ENCODE assay signal across 8 mouse cellular contexts in genomic region chr3:103278561-103279181, GRCm38 (mm10). TPM values are rescaled to one million over a fixed set of nuclear protein-coding genes. Genes with fewer than 3 reads are reported as not detected.
DNase-seq lines count a peak whose midpoint lies in the region; ATAC-seq and TF ChIP-seq lines count a peak whose summit lies in the region.

No protein-coding gene starts in this region.

- H3K36me3 ChIP-seq in heart, adult 2 months (ENCODE audit: control insufficient read depth, insufficient read depth, low read length): peaks cover 4% of the 10 kb centered on the region; the same call in 1 of the 2 replicates
- no peaks in the 10 kb centered on the region for H3K36me3 ChIP-seq in ES-Bruce4 (ENCODE audit: control insufficient read depth, insufficient read depth, low read length, poor library complexity, severe bottlenecking)
- peaks cover 3% of the 10 kb centered on the region; the same call in 1 of the 2 replicates for H3K36me3 ChIP-seq in heart, embryonic 11.5 days (ENCODE audit: control insufficient read depth, insufficient read depth, low read length)
- H3K36me3 ChIP-seq in midbrain, embryonic 10.5 days: peaks cover 21% of the 10 kb centered on the region

- WGBS in heart, adult 2 months: 11% methylated on average over 11 of the region's 11 CpGs
- 10% methylated on average over 11 of the region's 11 CpGs for WGBS in heart, embryonic 11.5 days (ENCODE audit: insufficient replicate concordance)
- 12% methylated on average over 11 of the region's 11 CpGs for WGBS in midbrain, embryonic 10.5 days

- H3K9me3 ChIP-seq in ES-Bruce4 (replicated peaks; ENCODE audit: control insufficient read depth, insufficient read depth, low read length, poor library complexity, severe bottlenecking): no peaks in the 10 kb centered on the region
- H3K9me3 ChIP-seq in heart, embryonic 11.5 days (replicated peaks; ENCODE audit: control insufficient read depth, low read length): no peaks in the 10 kb centered on the region
- H3K9me3 ChIP-seq in midbrain, embryonic 10.5 days (replicated peaks): no peaks in the 10 kb centered on the region; the same call in 1 of the 2 replicates

- H3K4me1 ChIP-seq in heart, adult 2 months (ENCODE audit: control insufficient read depth, insufficient read depth, low read length): peaks cover 5% of the 10 kb centered on the region
- H3K4me1 ChIP-seq in ES-Bruce4 (ENCODE audit: control insufficient read depth, insufficient read depth, low read length): no peaks in the 10 kb centered on the region
- peaks cover 5% of the 10 kb centered on the region; the same call in 1 of the 2 replicates for H3K4me1 ChIP-seq in cortical plate, adult 2 months (ENCODE audit: control insufficient read depth, insufficient read depth, low read length)
- peaks cover 14% of the 10 kb centered on the region; the same call in 1 of the 2 replicates for H3K4me1 ChIP-seq in heart, embryonic 11.5 days (ENCODE audit: control insufficient read depth, insufficient read depth, low read length)
- H3K4me1 ChIP-seq in midbrain, embryonic 10.5 days: peaks cover 20% of the 10 kb centered on the region

- peaks cover 8% of the 10 kb centered on the region for H3K79me2 ChIP-seq in heart, adult 2 months (replicated peaks; ENCODE audit: control insufficient read depth, insufficient read depth, low read length)

- peak overlapping the region; percentile 85 for H3K4me3 ChIP-seq in heart, adult 2 months
- peak overlapping the region; percentile 96 for H3K4me3 ChIP-seq in ES-Bruce4 (ENCODE audit: low read depth, low read length)
- peak overlapping the region; percentile 84 for H3K4me3 ChIP-seq in cortical plate, adult 2 months (ENCODE audit: insufficient read depth, low read length)
- H3K4me3 ChIP-seq in heart, embryonic 11.5 days (ENCODE audit: low read depth, low read length): peak overlapping the region; percentile 85
- H3K4me3 ChIP-seq in layer of hippocampus, adult 2 months: peak overlapping the region; percentile 93
- H3K4me3 ChIP-seq in midbrain, embryonic 10.5 days: peak overlapping the region; percentile 100

- H3K27me3 ChIP-seq in heart, adult 2 months (ENCODE audit: control insufficient read depth, insufficient read depth, low read length): no peaks in the 10 kb centered on the region
- H3K27me3 ChIP-seq in ES-Bruce4 (ENCODE audit: control insufficient read depth, insufficient read depth, low read length, poor library complexity, severe bottlenecking): no peaks in the 10 kb centered on the region
- H3K27me3 ChIP-seq in heart, embryonic 11.5 days (ENCODE audit: control insufficient read depth, insufficient read depth, low read length): no peaks in the 10 kb centered on the region
- no peaks in the 10 kb centered on the region for H3K27me3 ChIP-seq in midbrain, embryonic 10.5 days (ENCODE audit: low read depth, poor library complexity, severe bottlenecking)

- no peak for TF ChIP-seq EP300 in heart, adult 2 months (IDR thresholded peaks at IDR 0.05; ENCODE audit: insufficient read depth, low read depth, low read length)
- peak; percentile 65; the same call in 1 of the 2 replicates for TF ChIP-seq EP300 in ES-Bruce4 (IDR thresholded peaks at IDR 0.05; ENCODE audit: insufficient read depth, low read depth, low read length)

- intact Hi-C loops in heart, adult 2 months (cut with DNase I): loop anchor here (5.0 kb wide), 1 partner anchor 106 kb away; the partner anchor contains the start of gene Bcas2
- intact Hi-C loops in heart, postnatal 10 days (cut with DNase I): no loop called here

- no peak for ATAC-seq in heart, embryonic 11.5 days (replicated peaks; ENCODE audit: insufficient number of reproducible peaks, low FRiP score, low TSS enrichment)

- peak overlapping the region; percentile 81 for H3K9ac ChIP-seq in heart, adult 2 months (ENCODE audit: low read depth, low read length)
- H3K9ac ChIP-seq in ES-Bruce4 (ENCODE audit: low read depth, poor library complexity, severe bottlenecking): peak overlapping the region; percentile 92
- peak overlapping the region; percentile 95 for H3K9ac ChIP-seq in heart, embryonic 11.5 days (ENCODE audit: low read depth, low read length)

- TF ChIP-seq POLR2A in heart, adult 2 months (IDR thresholded peaks at IDR 0.05; ENCODE audit: insufficient read depth, low read depth, low read length): no peak
- TF ChIP-seq POLR2A in ES-Bruce4 (IDR thresholded peaks at IDR 0.05; ENCODE audit: insufficient read depth, low read length): no peak
- no peak for TF ChIP-seq POLR2A in cortical plate, adult 2 months (IDR thresholded peaks at IDR 0.05; ENCODE audit: extremely low read depth, insufficient read depth, low read length)

- TF ChIP-seq CTCF in heart, adult 2 months (IDR thresholded peaks at IDR 0.05): no peak
- no peak for TF ChIP-seq CTCF in ES-Bruce4 (IDR thresholded peaks at IDR 0.05; ENCODE audit: low read depth, low read length)
- TF ChIP-seq CTCF in cortical plate, adult 2 months (IDR thresholded peaks at IDR 0.05; ENCODE audit: extremely low read depth, insufficient read depth, low read length): no peak
- no peak for TF ChIP-seq CTCF in layer of hippocampus, adult 2 months (conservative IDR thresholded peaks at IDR 0.05)

- H3K27ac ChIP-seq in heart, adult 2 months: peak overlapping the region; percentile 87
- H3K27ac ChIP-seq in ES-Bruce4 (ENCODE audit: insufficient read depth, low read length): peak overlapping the region; percentile 85
- H3K27ac ChIP-seq in cortical plate, adult 2 months (ENCODE audit: insufficient read depth, low read length): peak overlapping the region; percentile 98
- peak overlapping the region; percentile 94 for H3K27ac ChIP-seq in heart, embryonic 11.5 days (ENCODE audit: low read depth, low read length)
- peak overlapping the region; percentile 98 for H3K27ac ChIP-seq in layer of hippocampus, adult 2 months
- H3K27ac ChIP-seq in midbrain, embryonic 10.5 days (replicated peaks): peak overlapping the region; percentile 99

- peak in 1 of 2 experiments; percentile 51 for DNase-seq in heart, adult 2 months
- DNase-seq in heart, postnatal 10 days: no peak
- DNase-seq in layer of hippocampus, adult 2 months (ENCODE audit: low spot score in 2 of 2): peak in 1 of 2 experiments; percentile 12
- peak; percentile 25 for DNase-seq in midbrain, embryonic 10.5 days (ENCODE audit: low spot score)
- peak; percentile 39 for DNase-seq in urinary bladder, postnatal 14 days (ENCODE audit: low spot score)

- H3K4me2 ChIP-seq in heart, embryonic 11.5 days: peak overlapping the region; percentile 94

RNA-seq across cellular contexts. Expression of gene Trim33, which starts 0.4 kb away (rescaled TPM):
- total RNA-seq in heart, adult 2 months (2021): 10 to 100 TPM; 13.5 to 14.4 TPM
- polyA plus RNA-seq in heart, adult 2 months (2012; rRNA removed): 4.6 and 10.5 TPM in 2 replicates
- 10 to 100 TPM; 19.3 to 21.2 TPM for total RNA-seq in heart, postnatal 10 days (2021)
- 127 and 138 TPM in 2 replicates for polyA plus RNA-seq in ES-Bruce4 (2011; ENCODE audit: insufficient read depth, insufficient read length, low read depth, missing spikeins)
- 16.5 and 16.8 TPM in 2 replicates for polyA plus RNA-seq in cortical plate, adult 2 months (2012; rRNA removed)
- 15.0 and 15.8 TPM in 2 replicates for polyA plus RNA-seq in heart, embryonic 11.5 days (2014; fragmentation: Nextera tagmentation; extraction: Ambion mirVana)
- 10 to 100 TPM; 53.0 to 55.2 TPM for total RNA-seq in layer of hippocampus, adult 2 months (2021)
- 29.3 and 31.1 TPM in 2 replicates for polyA plus RNA-seq in midbrain, embryonic 10.5 days (2016; fragmentation: Nextera tagmentation; extraction: Ambion mirVana)

Comparison
In these comparisons a context has a peak if more than half of its experiments do, and no peak if none do; other contexts are left out.
1. DNase-seq: peak in midbrain, embryonic 10.5 days (single experiment) and urinary bladder, postnatal 14 days (single experiment); none in heart, postnatal 10 days (0 of 2).
2. Peak in every context shown above with its lines, with median percentiles within 50 percentile points of each other: H3K27ac ChIP-seq, H3K4me3 ChIP-seq and H3K9ac ChIP-seq.